Mouse (Mus musculus): Measurements from ENCODE around the gene Btbd9.

Btbd9 gene

GRCm38 (mm10) chr17:30244651-30245307 is 331.5 kb downstream of the Btbd9 start:
- no peak for DNase-seq (ENCODE audit: low spot score in 2 of 2)

DNA sequence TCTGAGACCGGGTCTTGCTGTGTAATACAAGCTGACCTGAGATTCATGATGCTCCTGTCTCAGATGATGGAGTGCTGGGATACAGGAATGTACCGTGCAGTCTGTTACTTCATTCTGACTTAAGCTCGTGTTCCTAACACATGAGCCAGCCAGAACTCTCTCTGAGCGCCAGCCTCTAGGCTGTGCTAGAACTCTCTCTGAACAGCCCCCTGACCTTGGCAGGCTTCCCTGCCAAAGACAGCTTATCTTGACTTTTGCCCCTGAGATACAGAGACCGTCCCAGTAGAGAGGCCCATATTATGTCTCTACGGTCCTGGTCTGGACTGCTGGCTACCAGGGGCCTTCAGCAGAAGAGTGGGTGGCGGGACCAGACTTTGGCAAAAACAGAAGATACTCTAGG is 332.7 kb downstream of the Btbd9 start:
- no peak for DNase-seq (ENCODE audit: low spot score in 2 of 2)

DNA sequence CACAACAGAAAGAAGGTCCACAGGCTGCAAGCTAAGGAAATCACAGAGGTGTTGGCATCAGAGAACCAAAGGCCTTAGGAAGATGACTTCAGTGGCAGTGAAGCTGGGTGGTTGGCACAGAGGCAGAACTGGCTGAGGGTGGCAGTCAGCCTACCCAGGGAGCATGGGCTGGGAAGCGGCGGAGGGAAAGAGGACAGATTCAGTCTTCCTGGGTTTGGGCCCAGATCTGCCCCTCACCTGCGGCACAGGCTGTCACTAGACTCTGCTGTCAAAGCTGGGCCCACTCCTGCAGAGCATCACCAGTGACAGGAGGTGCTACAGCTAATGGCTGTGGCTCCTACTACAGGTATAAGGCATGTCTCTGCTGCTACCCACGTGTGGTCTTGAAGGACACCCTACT is 333.6 kb downstream of the Btbd9 start:
- DNase-seq (ENCODE audit: low spot score in 2 of 2) = no peak

- DNase-seq (ENCODE audit: low spot score in 2 of 2) = no peak
Observed at GRCm38 (mm10) chr17:30241720-30242322, 334.5 kb downstream of the Btbd9 start.

GRCm38 (mm10) chr17:30241061-30241460 is 335.2 kb downstream of the Btbd9 start:
- no peak for DNase-seq (ENCODE audit: low spot score in 2 of 2)

DNA sequence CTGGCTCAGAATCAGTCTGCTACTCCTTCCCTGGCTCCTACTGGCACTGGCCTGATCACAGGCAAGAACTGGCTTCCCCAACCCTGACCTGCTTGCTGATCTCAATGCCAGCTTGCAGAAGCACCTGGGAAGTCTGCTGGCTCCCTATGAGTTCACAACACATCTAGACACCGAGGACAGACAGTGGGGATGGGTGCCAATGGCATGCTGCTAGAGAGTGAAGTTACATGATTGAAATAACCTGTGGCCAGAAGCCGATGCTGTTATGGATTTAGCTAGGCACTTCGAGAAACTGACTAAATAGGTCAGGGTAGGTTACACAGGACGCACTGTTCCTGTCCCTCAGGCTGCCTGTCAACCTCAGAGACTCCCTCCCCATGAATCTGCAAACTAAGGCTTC is 335.6 kb downstream of the Btbd9 start:
- DNase-seq (ENCODE audit: low spot score in 2 of 2) = no peak

DNA sequence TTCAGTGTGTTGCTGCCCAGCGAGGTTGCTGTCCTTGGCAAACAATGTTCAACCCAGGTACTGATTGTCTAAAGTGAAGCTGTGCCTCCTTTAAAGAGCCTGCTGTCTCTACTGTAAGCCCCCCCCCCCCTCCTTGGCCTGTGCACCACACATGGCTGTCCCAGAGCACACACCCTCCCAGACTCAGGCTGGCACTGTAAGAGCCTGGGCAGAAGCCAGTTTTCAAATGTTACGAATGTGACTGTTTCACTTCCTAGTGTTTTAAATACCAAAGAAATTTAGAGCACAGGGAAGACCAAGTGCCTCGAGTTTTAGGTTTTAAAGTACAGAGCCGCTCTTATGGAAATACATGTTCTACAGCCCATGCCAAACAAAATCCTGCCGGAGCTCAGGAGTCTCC is 336.8 kb downstream of the Btbd9 start:
- DNase-seq (ENCODE audit: low spot score in 2 of 2) = no peak

- no peak for DNase-seq (ENCODE audit: low spot score in 2 of 2)
Observed at GRCm38 (mm10) chr17:30237600-30237999, 338.7 kb downstream of the Btbd9 start.

- no peak for DNase-seq (ENCODE audit: low spot score in 2 of 2)
Observed at GRCm38 (mm10) chr17:30236611-30237010, 339.7 kb downstream of the Btbd9 start.

- DNase-seq (ENCODE audit: low spot score in 2 of 2) = no peak
Observed at GRCm38 (mm10) chr17:30235380-30235779, 340.9 kb downstream of the Btbd9 start.

- DNase-seq (ENCODE audit: low spot score in 2 of 2) = no peak
Observed at GRCm38 (mm10) chr17:30232698-30233097, 343.6 kb downstream of the Btbd9 start.

DNA sequence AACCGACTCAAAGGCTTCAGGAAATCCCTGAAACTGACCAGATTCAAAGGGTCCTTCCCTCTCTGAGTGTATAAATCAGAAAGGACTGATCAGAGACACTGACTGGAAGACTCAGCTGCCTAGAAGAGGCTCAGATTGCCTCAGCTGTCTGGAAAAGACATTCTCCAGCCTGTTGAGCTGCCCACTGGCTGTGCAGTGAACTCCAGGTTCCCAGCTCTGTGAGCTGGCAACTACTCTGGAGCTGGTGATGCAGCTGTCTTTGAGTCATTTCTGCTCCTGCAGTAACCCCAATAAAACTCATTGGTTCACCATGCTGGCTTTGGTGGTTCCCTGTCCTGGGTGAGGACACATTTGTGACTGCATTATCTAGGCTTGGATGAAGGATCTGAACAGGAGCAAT is 344.8 kb downstream of the Btbd9 start:
- DNase-seq (ENCODE audit: low spot score in 2 of 2) = no peak

- DNase-seq (ENCODE audit: low spot score in 2 of 2) = no peak
Observed at GRCm38 (mm10) chr17:30230428-30230827, 345.9 kb downstream of the Btbd9 start.

- DNase-seq (ENCODE audit: low spot score in 2 of 2) = no peak
Observed at GRCm38 (mm10) chr17:30228439-30229215, 347.7 kb downstream of the Btbd9 start.

DNA sequence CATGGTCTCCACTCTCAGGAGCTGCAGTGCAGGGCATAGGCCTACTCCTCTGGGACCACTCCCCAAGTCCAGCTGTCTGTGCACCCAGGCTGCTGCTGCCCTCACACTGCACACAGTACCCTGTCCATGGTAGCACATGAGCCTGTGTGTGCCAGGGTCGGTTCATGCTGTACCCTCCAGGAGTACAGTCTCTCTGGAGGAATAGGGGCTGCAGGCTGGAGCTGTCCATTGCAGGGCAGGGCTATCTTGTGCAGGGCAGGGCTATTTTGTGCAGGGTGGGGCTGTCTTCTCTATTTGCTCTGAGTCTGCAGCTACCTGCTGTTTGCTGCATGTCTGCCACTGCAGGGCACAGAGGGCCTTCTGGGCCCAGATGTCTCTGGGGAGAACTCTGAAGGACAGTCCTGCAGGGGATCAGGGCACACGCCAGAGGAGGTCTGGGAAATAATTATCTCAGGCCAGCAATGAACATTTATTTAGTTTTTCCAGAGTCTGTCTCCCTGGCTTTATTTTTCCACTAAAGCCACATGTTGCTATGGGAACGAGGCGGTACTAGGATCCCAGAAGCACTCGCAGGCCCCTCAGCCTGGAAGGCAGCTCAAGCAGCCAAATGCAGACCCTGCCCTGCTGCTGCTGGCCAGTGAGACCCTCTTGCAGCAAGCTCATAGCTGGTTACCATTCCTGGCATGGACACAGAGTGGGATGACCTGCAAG is 351.1 kb downstream of the Btbd9 start:
- no peak for DNase-seq (ENCODE audit: low spot score in 2 of 2)

- DNase-seq (ENCODE audit: low spot score in 2 of 2) = no peak
Observed at GRCm38 (mm10) chr17:30222837-30223236, 353.5 kb downstream of the Btbd9 start.

GRCm38 (mm10) chr17:30222361-30222760 is 353.9 kb downstream of the Btbd9 start:
- no peak for DNase-seq (ENCODE audit: low spot score in 2 of 2)

GRCm38 (mm10) chr17:30221677-30222076 is 354.6 kb downstream of the Btbd9 start:
- DNase-seq (ENCODE audit: low spot score in 2 of 2) = no peak

GRCm38 (mm10) chr17:30215741-30216140 is 360.5 kb downstream of the Btbd9 start:
- DNase-seq (ENCODE audit: low spot score in 2 of 2) = no peak

- no peak for DNase-seq (ENCODE audit: low spot score in 2 of 2)
Observed at GRCm38 (mm10) chr17:30214393-30214792, 361.9 kb downstream of the Btbd9 start.

DNA sequence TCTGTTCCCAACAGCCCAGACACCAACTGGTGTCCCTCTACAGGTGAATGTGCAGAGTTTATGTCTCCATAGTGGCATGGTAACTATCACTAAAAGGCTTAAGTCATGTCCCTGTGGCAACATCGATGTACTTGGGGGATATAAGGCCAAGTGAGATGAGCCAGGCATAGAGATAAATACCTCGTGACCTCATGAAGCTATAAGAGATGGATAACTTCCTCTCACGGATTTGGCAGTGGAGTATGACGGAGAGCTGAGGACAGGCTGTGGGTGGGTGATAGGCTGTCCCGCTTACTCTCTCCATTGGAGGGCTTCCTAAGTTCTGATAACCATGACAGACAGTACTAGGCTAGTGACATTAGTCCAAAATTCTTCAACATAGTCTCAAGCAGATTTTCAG is 362.9 kb downstream of the Btbd9 start:
- no peak for DNase-seq (ENCODE audit: low spot score in 2 of 2)

- no peak for DNase-seq (ENCODE audit: low spot score in 2 of 2)
Observed at GRCm38 (mm10) chr17:30212647-30213046, 363.6 kb downstream of the Btbd9 start.
